In the genomic region with DNA sequence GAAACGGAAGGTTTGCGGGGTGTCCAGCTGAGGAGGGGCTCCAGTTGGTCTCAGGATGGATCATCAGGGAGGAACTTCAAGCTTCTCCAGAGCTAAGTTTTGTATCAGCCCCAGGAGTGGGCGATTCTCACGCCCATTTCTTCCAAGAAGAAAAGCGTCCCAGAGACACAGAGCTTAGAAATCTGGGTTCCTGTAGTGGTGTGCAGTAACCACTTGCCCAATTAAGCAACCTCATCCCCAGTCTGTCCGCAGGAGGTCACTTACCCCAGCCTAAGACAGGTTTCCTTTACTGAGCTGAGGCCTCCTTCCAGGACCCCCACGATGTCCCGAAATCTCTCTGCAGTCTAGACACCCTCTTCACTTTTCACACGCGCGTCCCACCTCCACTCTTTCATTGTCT, we compare ENCODE assay signal across 8 mouse cellular contexts. TPM values are rescaled to one million over a fixed set of nuclear protein-coding genes. Genes with fewer than 3 reads are reported as not detected.
DNase-seq lines count a peak whose midpoint lies in the region; ATAC-seq and TF ChIP-seq lines count a peak whose summit lies in the region.

No protein-coding gene starts in this region.

- TF ChIP-seq CTCF in heart, adult 2 months (IDR thresholded peaks at IDR 0.05) = no peak

- no peaks in the 10 kb centered on the region for H3K36me3 ChIP-seq in heart, adult 2 months (ENCODE audit: control insufficient read depth, insufficient read depth, low read length)
- H3K36me3 ChIP-seq in forebrain, embryonic 12.5 days (replicated peaks) = no peaks in the 10 kb centered on the region
- H3K36me3 ChIP-seq in liver, embryonic 15.5 days (replicated peaks) = peaks cover 3% of the 10 kb centered on the region; the same call in 1 of the 2 replicates

- peak overlapping the region; percentile 75 for H3K4me2 ChIP-seq in forebrain, embryonic 12.5 days
- peak overlapping the region; percentile 95 for H3K4me2 ChIP-seq in liver, embryonic 15.5 days

- peak overlapping the region; percentile 91 for H3K27ac ChIP-seq in heart, adult 2 months
- no peak overlapping the region for H3K27ac ChIP-seq in forebrain, embryonic 12.5 days
- H3K27ac ChIP-seq in liver, embryonic 15.5 days (replicated peaks) = peak overlapping the region; percentile 71

- no peak for TF ChIP-seq POLR2A in heart, adult 2 months (IDR thresholded peaks at IDR 0.05; ENCODE audit: insufficient read depth, low read depth, low read length)

- DNase-seq in heart, adult 2 months = no peak
- DNase-seq in heart, postnatal 36 days = no peak
- no peak for DNase-seq in right cerebral cortex, postnatal 25 days
- no peak for DNase-seq in kidney, postnatal 4 days
- no peak for DNase-seq in ovary, postnatal 14 days (ENCODE audit: low spot score)

- H3K27me3 ChIP-seq in heart, adult 2 months (ENCODE audit: control insufficient read depth, insufficient read depth, low read length) = no peaks in the 10 kb centered on the region
- no peaks in the 10 kb centered on the region for H3K27me3 ChIP-seq in forebrain, embryonic 12.5 days
- no peaks in the 10 kb centered on the region for H3K27me3 ChIP-seq in liver, embryonic 15.5 days

- TF ChIP-seq EP300 in heart, adult 2 months (IDR thresholded peaks at IDR 0.05; ENCODE audit: insufficient read depth, low read depth, low read length) = no peak

- H3K4me3 ChIP-seq in heart, adult 2 months = peak overlapping the region; percentile 79
- peak overlapping the region; percentile 53 for H3K4me3 ChIP-seq in forebrain, embryonic 12.5 days (replicated peaks)
- peak overlapping the region; percentile 66 for H3K4me3 ChIP-seq in liver, embryonic 15.5 days (replicated peaks)

- H3K9ac ChIP-seq in heart, adult 2 months (ENCODE audit: low read depth, low read length) = peak overlapping the region; percentile 65
- peak overlapping the region; percentile 39 for H3K9ac ChIP-seq in forebrain, embryonic 12.5 days
- H3K9ac ChIP-seq in liver, embryonic 15.5 days = peak overlapping the region; percentile 58

- H3K79me2 ChIP-seq in heart, adult 2 months (replicated peaks; ENCODE audit: control insufficient read depth, insufficient read depth, low read length) = no peaks in the 10 kb centered on the region

- WGBS in heart, adult 2 months = 5% methylated on average over 11 of the region's 11 CpGs
- 11% methylated on average over 11 of the region's 11 CpGs for WGBS in forebrain, embryonic 12.5 days
- 8% methylated on average over 11 of the region's 11 CpGs for WGBS in liver, embryonic 15.5 days (ENCODE audit: insufficient replicate concordance)

- 0 out of 2 replicates have a peak, but pooled peaks cover 3% of the 10 kb centered on the region for H3K9me3 ChIP-seq in forebrain, embryonic 12.5 days
- H3K9me3 ChIP-seq in liver, embryonic 15.5 days (replicated peaks) = no peaks in the 10 kb centered on the region

- intact Hi-C loops in heart, adult 2 months (cut with DNase I) = loop anchor here (2.0 to 5.0 kb wide), 2 partner anchors 62 to 140 kb away; no protein-coding TSS in a partner anchor
- intact Hi-C loops in heart, postnatal 36 days (cut with DNase I) = no loop called here

- peak; percentile 23 for ATAC-seq in CD4-positive, CD25-positive, alpha-beta regulatory T cell, adult 4 months
- ATAC-seq in forebrain, embryonic 12.5 days (ENCODE audit: low FRiP score) = peak; percentile 7; the same call in 1 of the 2 replicates
- ATAC-seq in liver, embryonic 15.5 days (ENCODE audit: insufficient read depth) = peak; percentile 22

- peaks cover 1% of the 10 kb centered on the region; the same call in 1 of the 2 replicates for H3K4me1 ChIP-seq in heart, adult 2 months (ENCODE audit: control insufficient read depth, insufficient read depth, low read length)
- peaks cover 18% of the 10 kb centered on the region for H3K4me1 ChIP-seq in forebrain, embryonic 12.5 days
- peaks cover 34% of the 10 kb centered on the region for H3K4me1 ChIP-seq in liver, embryonic 15.5 days (replicated peaks)

RNA-seq across cellular contexts. Expression of a gene that starts 0.3 kb away (rescaled TPM):
- total RNA-seq in heart, adult 2 months (2021) = 10 to 100 TPM; 48.9 to 55.5 TPM
- polyA plus RNA-seq in heart, adult 2 months (2012; rRNA removed) = 29.3 and 30.6 TPM in 2 replicates
- 10 to 100 TPM; 45.4 to 48.8 TPM for total RNA-seq in heart, postnatal 36 days (2021)
- polyA plus RNA-seq in CD4-positive, CD25-positive, alpha-beta regulatory T cell, adult 4 months (2017; shearing (Covaris generic)) = under 1 TPM; 0.35 to 0.47 TPM
- polyA plus RNA-seq in forebrain, embryonic 12.5 days (2016; fragmentation: Nextera tagmentation; extraction: Ambion mirVana) = 0.70 and 0.89 TPM in 2 replicates
- 0.68 and 0.77 TPM in 2 replicates for polyA plus RNA-seq in liver, embryonic 15.5 days (2015; fragmentation: Nextera tagmentation; extraction: Ambion mirVana)

RNA-seq across cellular contexts. Expression of a gene that starts 7.2 kb away (rescaled TPM):
- 1 to 10 TPM; 3.5 to 3.8 TPM for total RNA-seq in heart, adult 2 months (2021)
- polyA plus RNA-seq in heart, adult 2 months (2012; rRNA removed) = 10.0 and 10.3 TPM in 2 replicates
- 1 to 10 TPM; 3.9 to 4.6 TPM for total RNA-seq in heart, postnatal 36 days (2021)
- polyA plus RNA-seq in CD4-positive, CD25-positive, alpha-beta regulatory T cell, adult 4 months (2017; shearing (Covaris generic)) = 10 to 100 TPM; 29.1 to 47.3 TPM
- polyA plus RNA-seq in forebrain, embryonic 12.5 days (2016; fragmentation: Nextera tagmentation; extraction: Ambion mirVana) = 2.1 and 2.7 TPM in 2 replicates
- 3.7 and 3.8 TPM in 2 replicates for polyA plus RNA-seq in liver, embryonic 15.5 days (2015; fragmentation: Nextera tagmentation; extraction: Ambion mirVana)

RNA-seq across cellular contexts. Expression of a gene that starts 29.1 kb away (rescaled TPM):
- under 1 TPM in 1 of 2 experiments, not detected in 1; 0.18 TPM for total RNA-seq in heart, adult 2 months (2021)
- polyA plus RNA-seq in heart, adult 2 months (2012; rRNA removed) = 0.20 and 0.29 TPM in 2 replicates
- total RNA-seq in heart, postnatal 36 days (2021) = not detected
- polyA plus RNA-seq in CD4-positive, CD25-positive, alpha-beta regulatory T cell, adult 4 months (2017; shearing (Covaris generic)) = not detected
- 0.24 and 0.41 TPM in 2 replicates for polyA plus RNA-seq in forebrain, embryonic 12.5 days (2016; fragmentation: Nextera tagmentation; extraction: Ambion mirVana)
- not detected in 2 replicates for polyA plus RNA-seq in liver, embryonic 15.5 days (2015; fragmentation: Nextera tagmentation; extraction: Ambion mirVana)

RNA-seq across cellular contexts. Expression of a gene that starts 32.7 kb away (rescaled TPM):
- under 1 TPM in 1 of 2 experiments, not detected in 1; 0.07 TPM for total RNA-seq in heart, adult 2 months (2021)
- 0.09 and 0.12 TPM in 2 replicates for polyA plus RNA-seq in heart, adult 2 months (2012; rRNA removed)
- not detected for total RNA-seq in heart, postnatal 36 days (2021)
- under 1 TPM in 1 of 2 experiments, not detected in 1; 0.11 TPM for polyA plus RNA-seq in CD4-positive, CD25-positive, alpha-beta regulatory T cell, adult 4 months (2017; shearing (Covaris generic))
- polyA plus RNA-seq in forebrain, embryonic 12.5 days (2016; fragmentation: Nextera tagmentation; extraction: Ambion mirVana) = 4.0 and 4.6 TPM in 2 replicates
- polyA plus RNA-seq in liver, embryonic 15.5 days (2015; fragmentation: Nextera tagmentation; extraction: Ambion mirVana) = not detected in 2 replicates

RNA-seq across cellular contexts. Expression of a gene that starts 37.8 kb away (rescaled TPM):
- 1 to 10 TPM; 6.8 to 9.4 TPM for total RNA-seq in heart, adult 2 months (2021)
- 6.1 and 7.5 TPM in 2 replicates for polyA plus RNA-seq in heart, adult 2 months (2012; rRNA removed)
- 1 to 10 TPM; 7.2 to 9.2 TPM for total RNA-seq in heart, postnatal 36 days (2021)
- polyA plus RNA-seq in CD4-positive, CD25-positive, alpha-beta regulatory T cell, adult 4 months (2017; shearing (Covaris generic)) = 1 to 10 TPM in 1 of 2 experiments, under 1 TPM in 1; 0.99 to 1.5 TPM
- 4.0 and 4.6 TPM in 2 replicates for polyA plus RNA-seq in forebrain, embryonic 12.5 days (2016; fragmentation: Nextera tagmentation; extraction: Ambion mirVana)
- 1.7 TPM in 2 replicates for polyA plus RNA-seq in liver, embryonic 15.5 days (2015; fragmentation: Nextera tagmentation; extraction: Ambion mirVana)

Comparison
In these comparisons a context has a peak if more than half of its experiments do, and no peak if none do; other contexts are left out.
1. RNA of a gene that starts 0.3 kb away (polyA plus RNA-seq): 29.3 to 30.6 TPM in heart, adult 2 months; 0.70 to 0.89 TPM in forebrain, embryonic 12.5 days, 0.68 to 0.77 TPM in liver, embryonic 15.5 days and 0.35 to 0.47 TPM in CD4-positive, CD25-positive, alpha-beta regulatory T cell, adult 4 months; every median in the first group is over 10 times any median in the second.
2. Peak in every context shown above with its lines, with median percentiles within 50 percentile points of each other: H3K4me3 ChIP-seq, H3K9ac ChIP-seq and ATAC-seq.